Mouse (Mus musculus) limb, embryonic 10.5 days (tissue): ENCODE data around the gene Nhej1. TPM values are rescaled to one million over a fixed set of nuclear protein-coding genes. Genes with fewer than 3 reads are reported as not detected.

Experiments used
- DNase-seq: peaks from one replicate; pipeline ENCODE4 v3.0.0-alpha.2; 2017; ENCODE audit warnings: low spot score
- H3K27ac ChIP-seq: fragments of 300-500 bp; sonication (generic); 2 replicates; pipeline ENCODE4 v1.5.1; 2016; ENCODE audit warnings: mild to moderate bottlenecking
- H3K27me3 ChIP-seq: fragments of 300-500 bp; sonication (generic); 2 replicates; pipeline ENCODE4 v1.6.1; 2016; ENCODE audit warnings: low read depth, mild to moderate bottlenecking; ENCODE audit not compliant: poor library complexity, severe bottlenecking
- H3K36me3 ChIP-seq: fragments of 300-500 bp; sonication (generic); 2 replicates; pipeline ENCODE4 v1.6.1; 2016; ENCODE audit warnings: mild to moderate bottlenecking, moderate library complexity
- H3K4me1 ChIP-seq: fragments of 300-500 bp; sonication (generic); 2 replicates; pipeline ENCODE4 v1.6.1; 2016
- H3K4me3 ChIP-seq: fragments of 300-500 bp; sonication (generic); 2 replicates; pipeline ENCODE4 v1.5.1; 2016; ENCODE audit warnings: mild to moderate bottlenecking, moderate library complexity
- H3K9me3 ChIP-seq: fragments of 300-500 bp; sonication (generic); replicated peaks from 2 replicates; pipeline ENCODE4 v1.6.1; 2016; ENCODE audit warnings: mild to moderate bottlenecking
- WGBS: fragments of 180-500 bp; shearing (Covaris S2); methylation state at CpG from one replicate; pipeline ENCODE4 v1.1.7; 2016; 5-methylcytosine and 5-hydroxymethylcytosine counted together
- polyA plus RNA-seq: library from polyadenylated mRNA; unstranded; fragments of >200 nt; fragmentation: Nextera tagmentation; extraction: Ambion mirVana; gene quantifications from 2 replicates; pipeline ENCODE4 v1.2.1, GENCODE M21; 2016

Nhej1 gene
- polyA plus RNA-seq, 1 experiment from 2014 or later: 13.3 TPM

DNA sequence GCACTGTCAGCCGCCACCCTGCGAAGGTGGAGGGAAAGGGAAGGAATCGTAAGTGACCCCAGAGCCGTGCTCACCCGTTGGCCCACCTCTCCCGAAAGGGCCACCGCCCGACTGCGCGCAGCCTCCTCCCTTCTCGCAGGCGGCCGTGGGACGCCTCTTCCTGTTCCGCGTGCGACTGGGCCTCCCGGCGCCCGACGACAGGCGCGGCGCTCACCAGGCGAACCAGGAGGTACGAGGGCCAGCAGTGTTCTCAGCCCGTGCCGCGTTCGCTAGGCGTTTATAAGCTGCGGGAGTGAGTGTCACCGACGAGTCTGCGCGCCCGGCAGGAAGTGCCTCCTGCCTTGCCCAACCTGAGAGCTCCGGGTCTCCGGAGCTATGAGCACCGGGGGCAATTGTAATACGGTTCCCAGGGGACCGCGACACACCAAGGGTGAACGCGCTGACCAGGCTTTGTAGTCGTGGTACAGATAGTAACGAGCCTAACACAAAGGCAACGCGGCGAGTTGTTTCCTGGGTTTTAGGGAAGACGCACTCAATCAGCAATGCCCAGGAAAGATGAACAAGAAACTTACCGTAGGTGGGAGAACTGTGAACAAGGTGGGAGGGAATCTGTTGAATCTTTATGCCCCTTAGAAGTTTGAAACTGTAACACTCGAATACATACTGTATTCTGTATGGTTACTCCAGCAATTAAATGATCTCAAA, 16.6 kb upstream of the Nhej1 start:
- under 1% methylated on average over 53 of the region's 53 CpGs for WGBS
- peaks cover 34% of the 10 kb centered on the region for H3K4me1 ChIP-seq
- H3K4me3 ChIP-seq: peak overlapping the region; percentile 92
- H3K27ac ChIP-seq: peak overlapping the region; percentile 95
- H3K27me3 ChIP-seq: no peaks in the 10 kb centered on the region
- DNase-seq: peak; percentile 67
- H3K9me3 ChIP-seq: no peaks in the 10 kb centered on the region
- H3K36me3 ChIP-seq: peaks cover 59% of the 10 kb centered on the region

- Histone ChIP-seq H3K9me3 (no peaks in the 10 kb centered on the region), H3K36me3 (peaks cover 58% of the 10 kb centered on the region), H3K27ac (peak overlapping the region; percentile 95; the same call in 1 of the 2 replicates), H3K4me3 (peak overlapping the region; percentile 92), H3K27me3 (no peaks in the 10 kb centered on the region), H3K4me1 (peaks cover 34% of the 10 kb centered on the region)
- DNase-seq: no peak
- 62% methylated on average over 4 of the region's 4 CpGs for whole genome bisulfite sequencing
Observed at GRCm38 (mm10) chr1:75140601-75141190, 15.7 kb upstream of the Nhej1 start.

GRCm38 (mm10) chr1:75138448-75138847, 13.4 kb upstream of the Nhej1 start:
- no peaks in the 10 kb centered on the region for H3K9me3 ChIP-seq
- no peak overlapping the region for H3K4me3 ChIP-seq
- H3K27me3 ChIP-seq: no peaks in the 10 kb centered on the region
- WGBS: 98% methylated on average over 2 of the region's 2 CpGs
- no peak overlapping the region for H3K27ac ChIP-seq
- peaks cover 25% of the 10 kb centered on the region for H3K4me1 ChIP-seq
- DNase-seq: no peak
- H3K36me3 ChIP-seq: peaks cover 46% of the 10 kb centered on the region

DNA sequence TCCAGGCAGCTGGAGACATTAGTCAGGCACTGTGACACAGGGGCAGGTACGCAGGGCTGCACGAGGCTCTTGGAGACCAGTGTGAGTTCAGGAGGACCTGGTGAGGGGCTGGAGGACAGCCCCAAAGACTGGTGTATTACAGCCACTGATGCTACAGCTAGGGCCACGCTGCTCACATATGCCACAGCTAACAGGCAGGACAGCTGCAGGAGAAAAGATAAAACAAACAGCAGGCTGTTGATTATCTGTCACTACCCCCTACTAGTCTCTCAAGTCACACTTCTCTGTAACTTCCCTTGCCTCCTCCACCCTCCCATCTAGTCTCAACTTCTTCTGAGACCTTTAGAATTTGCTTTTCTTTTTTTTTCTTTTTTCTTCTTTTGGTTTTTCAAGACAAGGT, 11.7 kb upstream of the Nhej1 start:
- Histone ChIP-seq H3K36me3 (peaks cover 46% of the 10 kb centered on the region), H3K9me3 (no peaks in the 10 kb centered on the region), H3K4me1 (peaks cover 14% of the 10 kb centered on the region), H3K27me3 (no peaks in the 10 kb centered on the region), H3K4me3 (no peak overlapping the region), H3K27ac (no peak overlapping the region)
- DNase-seq: no peak
- 55% methylated on average over 3 of the region's 3 CpGs for WGBS

- no peaks in the 10 kb centered on the region for H3K9me3 ChIP-seq
- DNase-seq: no peak
- H3K4me1 ChIP-seq: peaks cover 10% of the 10 kb centered on the region
- no peak overlapping the region for H3K4me3 ChIP-seq
- 63% methylated on average over 6 of the region's 6 CpGs for WGBS
- H3K27ac ChIP-seq: no peak overlapping the region
- peaks cover 46% of the 10 kb centered on the region for H3K36me3 ChIP-seq
- H3K27me3 ChIP-seq: no peaks in the 10 kb centered on the region
Observed at GRCm38 (mm10) chr1:75136293-75136692, 11.3 kb upstream of the Nhej1 start.

- no peak within 1 kb of the TSS for H3K4me3 ChIP-seq
- H3K4me1 ChIP-seq: no peaks in the 10 kb centered on the region
- H3K9me3 ChIP-seq: no peaks in the 10 kb centered on the region
- no peak for DNase-seq
- WGBS: 68% methylated on average over 12 of the region's 12 CpGs
- peaks cover 33% of the 10 kb centered on the region for H3K36me3 ChIP-seq
- no peak within 1 kb of the TSS for H3K27ac ChIP-seq
- no peaks in the 10 kb centered on the region for H3K27me3 ChIP-seq
Observed at GRCm38 (mm10) chr1:75133421-75134207, 8.6 kb upstream of the Nhej1 start, which contains the start of gene Slc23a3. Slc23a3 (minus strand) TSS chr1:75133890.

GRCm38 (mm10) chr1:75128641-75129040, 3.6 kb upstream of the Nhej1 start:
- H3K27ac ChIP-seq: no peak overlapping the region
- H3K9me3 ChIP-seq: no peaks in the 10 kb centered on the region
- H3K4me1 ChIP-seq: peaks cover 12% of the 10 kb centered on the region
- H3K27me3 ChIP-seq: no peaks in the 10 kb centered on the region
- no peak overlapping the region for H3K4me3 ChIP-seq
- DNase-seq: no peak
- H3K36me3 ChIP-seq: no peaks in the 10 kb centered on the region
- WGBS: 85% methylated on average over 3 of the region's 3 CpGs

GRCm38 (mm10) chr1:75125418-75125817, 418 bp upstream of the Nhej1 start:
- H3K36me3 ChIP-seq: no peaks in the 10 kb centered on the region
- WGBS: 42% methylated on average over 5 of the region's 5 CpGs
- no peaks in the 10 kb centered on the region for H3K27me3 ChIP-seq
- no peak for DNase-seq
- peaks cover 12% of the 10 kb centered on the region for H3K4me1 ChIP-seq
- peak overlapping the region; percentile 68 for H3K4me3 ChIP-seq
- H3K27ac ChIP-seq: peak overlapping the region; percentile 94
- H3K9me3 ChIP-seq: no peaks in the 10 kb centered on the region

- Histone ChIP-seq H3K36me3 (no peaks in the 10 kb centered on the region), H3K4me1 (peaks cover 12% of the 10 kb centered on the region), H3K27ac (no peak overlapping the region), H3K9me3 (no peaks in the 10 kb centered on the region), H3K4me3 (no peak overlapping the region), H3K27me3 (no peaks in the 10 kb centered on the region)
- WGBS: 81% methylated on average over 3 of the region's 3 CpGs
- DNase-seq: no peak
Observed at GRCm38 (mm10) chr1:75122211-75122610, 2.8 kb downstream of the Nhej1 start.

DNA sequence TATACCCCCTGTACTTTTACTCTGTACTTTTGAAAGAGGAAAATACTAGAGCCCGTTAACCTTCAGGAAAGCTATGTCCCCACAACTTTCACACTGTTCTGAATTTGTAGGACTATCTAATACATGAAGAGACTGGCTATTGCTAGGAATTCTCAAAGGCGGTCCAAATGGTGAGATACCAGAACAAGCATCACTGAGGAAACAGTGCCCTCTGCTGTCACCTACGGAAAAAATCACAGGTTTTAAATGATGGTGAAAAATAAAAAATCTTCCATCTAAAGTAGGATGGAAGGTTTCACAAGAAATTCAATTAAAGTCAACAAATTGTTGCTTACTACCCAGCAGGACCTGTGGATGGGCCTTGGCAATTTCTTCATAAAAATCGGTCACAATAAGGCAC, 72.9 kb downstream of the Nhej1 start:
- WGBS: 34% methylated on average over 4 of the region's 4 CpGs
- DNase-seq: no peak
- Histone ChIP-seq H3K36me3 (no peaks in the 10 kb centered on the region), H3K27ac (no peak overlapping the region), H3K27me3 (no peaks in the 10 kb centered on the region), H3K4me1 (no peaks in the 10 kb centered on the region), H3K9me3 (no peaks in the 10 kb centered on the region), H3K4me3 (no peak overlapping the region)

DNA sequence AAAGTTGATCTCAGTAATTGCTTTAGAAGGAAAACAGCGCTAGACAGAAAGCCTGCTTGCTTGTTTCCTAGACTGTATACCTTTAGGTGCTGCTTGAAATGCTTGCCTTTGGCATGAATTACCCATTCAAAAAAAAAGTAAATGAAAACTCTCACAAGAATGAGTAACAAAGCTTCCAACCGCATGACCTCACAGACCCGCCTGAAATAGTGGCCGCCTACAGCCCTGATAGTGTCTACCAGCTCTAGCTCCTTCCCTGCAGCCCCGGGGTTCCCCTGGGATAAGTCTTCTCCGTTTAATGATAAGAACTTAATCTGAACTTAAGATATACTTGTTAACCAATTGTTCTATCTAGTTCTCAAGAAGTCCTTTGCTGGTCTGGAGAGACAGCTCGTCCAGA, 73.6 kb downstream of the Nhej1 start:
- no peak overlapping the region for H3K4me3 ChIP-seq
- no peak for DNase-seq
- no peaks in the 10 kb centered on the region for H3K4me1 ChIP-seq
- no peaks in the 10 kb centered on the region for H3K36me3 ChIP-seq
- no peaks in the 10 kb centered on the region for H3K9me3 ChIP-seq
- no peaks in the 10 kb centered on the region for H3K27me3 ChIP-seq
- H3K27ac ChIP-seq: no peak overlapping the region
- 83% methylated on average over 7 of the region's 7 CpGs for WGBS

DNA sequence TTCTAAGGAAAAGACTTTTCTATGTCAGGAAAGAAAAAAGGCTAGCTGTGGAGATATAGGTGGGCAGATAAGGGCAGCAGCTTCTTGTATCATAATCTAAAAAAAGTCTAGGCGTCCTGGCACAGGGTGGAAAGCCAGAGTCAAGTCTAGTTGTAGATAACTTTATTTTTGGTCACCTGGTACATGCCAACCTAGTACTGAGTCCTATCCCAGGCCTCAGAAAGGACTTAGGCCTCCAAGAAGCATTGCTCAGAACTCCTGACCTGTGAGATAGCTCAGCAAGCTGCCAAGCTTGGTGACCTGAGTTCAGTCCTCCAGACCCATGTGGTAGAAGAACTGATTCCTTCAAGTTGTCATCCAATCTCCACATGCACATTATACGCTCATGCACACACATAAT, 76.4 kb downstream of the Nhej1 start:
- no peaks in the 10 kb centered on the region for H3K4me1 ChIP-seq
- DNase-seq: no peak
- H3K27me3 ChIP-seq: no peaks in the 10 kb centered on the region
- H3K4me3 ChIP-seq: no peak overlapping the region
- no peaks in the 10 kb centered on the region for H3K9me3 ChIP-seq
- H3K27ac ChIP-seq: no peak overlapping the region
- WGBS: 89% methylated on average over 2 of the region's 2 CpGs
- no peaks in the 10 kb centered on the region for H3K36me3 ChIP-seq

DNA sequence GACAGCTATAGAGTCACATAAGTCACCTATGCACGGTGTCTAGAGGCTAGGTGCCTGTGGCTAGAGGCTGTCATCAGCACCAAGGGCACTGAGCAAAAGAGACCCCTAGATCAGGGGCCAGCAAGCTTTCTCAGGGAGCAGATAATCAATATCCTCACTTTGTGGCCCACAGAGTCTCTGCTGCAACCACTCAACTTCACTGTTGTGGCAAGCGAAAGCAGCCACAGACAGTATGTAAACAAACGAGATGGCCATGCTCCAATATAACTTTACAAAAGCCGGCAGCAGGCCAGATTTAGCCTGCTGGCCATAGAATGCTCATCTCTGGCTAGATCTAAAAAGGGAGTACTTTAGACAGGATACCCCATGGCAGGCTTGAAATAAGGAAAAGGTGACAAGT, 77.0 kb downstream of the Nhej1 start:
- Histone ChIP-seq H3K9me3 (no peaks in the 10 kb centered on the region), H3K4me1 (no peaks in the 10 kb centered on the region), H3K36me3 (no peaks in the 10 kb centered on the region), H3K27ac (no peak overlapping the region), H3K27me3 (no peaks in the 10 kb centered on the region), H3K4me3 (no peak overlapping the region)
- DNase-seq: no peak
- WGBS: 72% methylated on average over 4 of the region's 4 CpGs
